Mouse (Mus musculus): Measurements from ENCODE around the gene Gm45261. TPM values are rescaled to one million over a fixed set of nuclear protein-coding genes. Genes with fewer than 3 reads are reported as not detected.

The Gm45261 gene
- total RNA-seq, 2 experiments from 2014 or later = not detected

- DNase-seq (ENCODE audit: extremely low spot score in 1 of 2, low spot score in 2 of 2) = no peak
- intact Hi-C loops (cut with DNase I) = no loop called here
Measured at GRCm38 (mm10) chr1:80416329-80416728, 44.9 kb downstream of the Gm45261 start.

GRCm38 (mm10) chr1:80412521-80412920 is 48.7 kb downstream of the Gm45261 start:
- intact Hi-C loops (cut with DNase I) = no loop called here
- no peak for DNase-seq (ENCODE audit: extremely low spot score in 1 of 2, low spot score in 2 of 2)

GRCm38 (mm10) chr1:80410229-80410973 is 50.8 kb downstream of the Gm45261 start:
- intact Hi-C loops (cut with DNase I) = no loop called here
- DNase-seq (ENCODE audit: extremely low spot score in 1 of 2, low spot score in 2 of 2) = no peak

- intact Hi-C loops (cut with DNase I) = loop anchor here (2.0 kb wide), 1 partner anchor 229 kb away; no protein-coding TSS in a partner anchor
Measured at GRCm38 (mm10) chr1:80409467-80410105, 51.7 kb downstream of the Gm45261 start.

DNA sequence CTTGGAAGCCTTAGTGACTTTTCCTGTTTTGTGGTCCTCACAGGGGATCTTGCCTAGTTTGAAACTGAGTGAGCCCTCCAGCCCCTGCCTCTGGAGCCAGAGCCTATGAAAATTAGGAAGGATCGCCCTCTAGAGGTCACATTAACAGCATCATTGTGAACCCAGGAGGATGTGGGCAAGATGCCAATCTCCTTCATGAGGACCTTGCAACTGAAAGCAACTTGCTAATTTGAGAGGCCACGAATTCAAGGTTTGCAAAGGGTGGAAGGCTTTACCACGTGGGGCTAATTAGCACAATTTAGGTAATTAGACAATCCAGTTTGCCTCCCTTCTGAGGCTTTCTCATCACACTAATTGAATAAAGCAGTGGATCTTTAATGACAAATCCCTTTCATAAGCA is 52.7 kb downstream of the Gm45261 start:
- intact Hi-C loops (cut with DNase I) = loop anchor here (2.0 kb wide), 1 partner anchor 228 kb away; no protein-coding TSS in a partner anchor

More at GRCm38 (mm10) chr1:80409467-80410105, 51.7 kb downstream of the Gm45261 start:
- DNase-seq (ENCODE audit: extremely low spot score in 1 of 2, low spot score in 2 of 2) = no peak

DNA sequence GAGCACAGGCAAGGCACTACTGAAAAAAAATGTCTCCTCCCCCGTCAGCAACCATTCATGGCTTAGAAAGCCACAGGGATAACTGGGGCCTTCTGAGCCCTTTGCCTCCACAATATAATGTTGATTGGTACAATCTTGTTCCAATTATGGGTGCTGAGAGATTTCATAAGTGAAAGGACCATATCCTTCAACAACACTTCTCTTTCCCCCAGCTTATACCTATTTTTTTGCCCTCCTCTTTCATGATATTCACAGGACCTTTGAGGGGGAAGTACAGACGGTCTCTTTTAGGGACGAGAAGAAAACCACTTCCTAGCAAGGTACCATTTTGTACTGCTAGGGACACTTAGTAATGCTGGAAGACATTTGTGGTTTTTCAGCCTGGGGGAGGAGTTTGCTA is 57.1 kb downstream of the Gm45261 start:
- intact Hi-C loops (cut with DNase I) = no loop called here
- no peak for DNase-seq (ENCODE audit: extremely low spot score in 1 of 2, low spot score in 2 of 2)

More for the DNA sequence above, 52.7 kb downstream of the Gm45261 start:
- DNase-seq (ENCODE audit: extremely low spot score in 1 of 2, low spot score in 2 of 2) = peak; percentile 65 to 67

DNA sequence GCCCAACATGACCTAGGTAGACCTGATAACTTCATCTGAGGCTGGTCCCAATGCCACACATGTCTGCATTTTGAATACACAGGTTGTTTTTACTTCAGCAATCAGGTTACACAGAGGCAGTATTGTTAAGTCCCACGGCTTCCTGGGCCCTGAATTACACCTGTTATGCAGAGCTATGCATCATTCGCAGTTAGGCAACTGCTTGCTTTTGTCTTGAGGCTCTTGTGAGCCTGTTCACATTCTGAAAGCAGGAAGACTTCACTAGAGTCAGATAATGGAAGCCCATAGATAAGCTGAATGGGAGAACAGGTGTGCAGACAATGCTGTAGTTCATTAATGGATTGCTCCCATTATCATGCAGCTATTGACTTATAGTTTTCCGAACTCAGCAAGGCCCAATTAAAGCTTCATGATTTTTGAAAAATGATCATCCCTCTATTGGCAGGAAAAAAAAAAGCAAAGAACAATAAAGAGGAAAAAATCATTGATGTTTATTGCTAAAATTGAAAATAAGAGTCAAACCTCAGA is 57.8 kb downstream of the Gm45261 start:
- intact Hi-C loops (cut with DNase I) = no loop called here
- DNase-seq (ENCODE audit: extremely low spot score in 1 of 2, low spot score in 2 of 2) = no peak

- intact Hi-C loops (cut with DNase I) = no loop called here
Measured at GRCm38 (mm10) chr1:80401961-80402360, 59.3 kb downstream of the Gm45261 start.

More at GRCm38 (mm10) chr1:80401961-80402360, 59.3 kb downstream of the Gm45261 start:
- no peak for DNase-seq (ENCODE audit: extremely low spot score in 1 of 2, low spot score in 2 of 2)

Other genes starting within 250 kb of the Gm45261 start
- gene Fam124b, start 243.0 kb downstream of the Gm45261 start, total RNA-seq (2021) = 1 to 10 TPM; 1.0 to 1.4 TPM
- gene Cul3, start 121.0 kb downstream of the Gm45261 start, total RNA-seq (2021) = 100 to 1,000 TPM; 123 to 138 TPM